Mouse (Mus musculus) ES-E14 (cell line): ENCODE data around the gene Dlg2. TPM values are rescaled to one million over a fixed set of nuclear protein-coding genes. Genes with fewer than 3 reads are reported as not detected.

Source experiments
- DNase-seq: peaks from one replicate; pipeline ENCODE4 v3.0.0-alpha.2; 2013; ENCODE audit warnings: low read depth, low spot score
- H3K27ac ChIP-seq: 2 replicates; pipeline ENCODE4 v1.5.1; 2012; ENCODE audit warnings: low read depth, mild to moderate bottlenecking, low read length, moderate library complexity, mixed read lengths; ENCODE audit not compliant: poor library complexity, insufficient read depth, severe bottlenecking
- H3K36me3 ChIP-seq: 2 replicates; pipeline ENCODE4 v1.6.1; 2012; ENCODE audit warnings: mild to moderate bottlenecking, low read length, moderate library complexity, mixed read lengths; ENCODE audit not compliant: control insufficient read depth, poor library complexity, insufficient read depth, severe bottlenecking
- H3K4me1 ChIP-seq, 2 experiments: fragments of 150-350 bp in 1 of 2; sonication (generic) in 1 of 2; 2 replicates each; pipeline ENCODE4 v1.6.1; 2012; ENCODE audit warnings: low read length in 2 of 2, mild to moderate bottlenecking in 1 of 2, mixed read lengths in 1 of 2; ENCODE audit not compliant: control insufficient read depth in 2 of 2, insufficient read depth in 2 of 2, poor library complexity in 1 of 2
- H3K4me3 ChIP-seq, 2 experiments: fragments of 150-350 bp in 1 of 2; sonication (generic) in 1 of 2; 2 replicates each; pipeline ENCODE4 v1.5.1; 2012; ENCODE audit warnings: low read length in 2 of 2, low read depth in 1 of 2, mild to moderate bottlenecking in 1 of 2, mixed read lengths in 1 of 2; ENCODE audit not compliant: insufficient read depth in 1 of 2, poor library complexity in 1 of 2, severe bottlenecking in 1 of 2
- H3K9ac ChIP-seq: 2 replicates; pipeline ENCODE4 v1.6.1; 2012; ENCODE audit warnings: low read depth, mild to moderate bottlenecking, low read length, mixed read lengths; ENCODE audit not compliant: poor library complexity, insufficient read depth, severe bottlenecking
- H3K9me3 ChIP-seq: fragments of 150-350 bp; sonication (generic); 2 replicates; pipeline ENCODE4 v1.6.1; 2012; ENCODE audit warnings: low read depth, mild to moderate bottlenecking, low read length; ENCODE audit not compliant: control insufficient read depth, insufficient read depth
- CHD2 ChIP-seq: IDR thresholded peaks from 2 replicates; pipeline ENCODE4 v1.6.1; 2014; ENCODE audit warnings: mild to moderate bottlenecking, low read depth, low read length, inconsistent platforms
- HCFC1 ChIP-seq: IDR thresholded peaks from 2 replicates; pipeline ENCODE4 v1.6.1; 2012; ENCODE audit warnings: low read length, inconsistent platforms, borderline replicate concordance; ENCODE audit not compliant: insufficient read depth
- MAFK ChIP-seq: IDR thresholded peaks from 2 replicates; pipeline ENCODE4 v1.6.1; 2014; ENCODE audit warnings: mild to moderate bottlenecking, low read depth, low read length, inconsistent platforms; ENCODE audit not compliant: insufficient read depth
- ZC3H11A ChIP-seq: IDR thresholded peaks from 2 replicates; pipeline ENCODE4 v1.6.1; 2012; ENCODE audit warnings: low read depth, mild to moderate bottlenecking, inconsistent platforms, low read length, borderline replicate concordance
- ZNF384 ChIP-seq: IDR thresholded peaks from 2 replicates; pipeline ENCODE4 v1.6.1; 2012; ENCODE audit warnings: low read depth, low read length, inconsistent platforms
- in situ Hi-C, 2 experiments: fragments of 600-800 bp; cut with MboI; formaldehyde crosslinking; loops; one replicate each; pipeline ENCODE4 v1.15.1; 2025; ENCODE audit warnings: low sequenced_read_pairs in 2 of 2, inconsistent platforms in 1 of 2; ENCODE audit not compliant: unreplicated experiment in 2 of 2
- total RNA-seq: library from RNA; depleted of rRNA; stranded (reverse); fragments of 300-350 nt; gene quantifications from 2 replicates; pipeline ENCODE4 v1.2.3, GENCODE M21; 2012

Gene Dlg2
- total RNA-seq, 1 experiment, result 0.13 TPM

DNA sequence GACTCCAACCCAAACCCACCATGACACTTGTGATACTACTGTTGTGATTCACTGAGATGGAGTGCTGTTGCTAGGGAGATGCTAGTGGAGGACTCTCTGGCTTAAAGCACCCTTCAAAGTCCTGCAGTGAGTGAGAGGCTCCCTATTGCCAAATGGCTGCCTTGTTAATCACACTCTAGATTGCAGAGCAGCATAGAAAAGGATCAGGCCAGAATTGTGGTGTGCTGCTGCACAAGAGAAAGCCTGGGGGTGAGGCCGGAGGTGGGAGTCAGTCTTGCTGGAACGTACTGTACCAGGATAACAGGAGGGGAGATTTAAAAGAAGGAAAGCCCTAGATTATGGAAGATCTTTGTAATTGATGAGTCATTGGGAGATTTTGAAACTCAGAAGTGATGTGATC lies 1094.5 kb downstream of the Dlg2 start:
- Histone ChIP-seq H3K4me3 (no peak overlapping the region), H3K36me3 (no peaks in the 10 kb centered on the region), H3K27ac (no peak overlapping the region), H3K9ac (no peak overlapping the region), H3K4me1 (no peaks in the 10 kb centered on the region), H3K9me3 (no peaks in the 10 kb centered on the region)
- TF ChIP-seq ZNF384 (no peak), ZC3H11A (no peak), MAFK (no peak), CHD2 (no peak), HCFC1 (no peak)
- in situ Hi-C loops, result no loop called here
- DNase-seq, result no peak

- no peak for DNase-seq
- Histone ChIP-seq H3K9me3 (no peaks in the 10 kb centered on the region), H3K36me3 (no peaks in the 10 kb centered on the region), H3K4me1 (no peaks in the 10 kb centered on the region), H3K4me3 (no peak overlapping the region), H3K27ac (no peak overlapping the region), H3K9ac (no peak overlapping the region)
- TF ChIP-seq ZC3H11A (no peak), MAFK (no peak), ZNF384 (no peak), CHD2 (no peak), HCFC1 (no peak)
- in situ Hi-C loops, result no loop called here
Measured at GRCm38 (mm10) chr7:91572666-91573065, 1096.2 kb downstream of the Dlg2 start.

- Histone ChIP-seq H3K9me3 (no peaks in the 10 kb centered on the region), H3K27ac (no peak overlapping the region), H3K4me1 (no peaks in the 10 kb centered on the region), H3K36me3 (no peaks in the 10 kb centered on the region), H3K9ac (no peak overlapping the region), H3K4me3 (no peak overlapping the region)
- in situ Hi-C loops, result no loop called here
- no peak for DNase-seq
- no peak for TF ChIP-seq HCFC1
- TF ChIP-seq ZC3H11A, result no peak
- TF ChIP-seq MAFK, result no peak
Measured at GRCm38 (mm10) chr7:91573321-91573720, 1096.8 kb downstream of the Dlg2 start.

GRCm38 (mm10) chr7:91576216-91576615 lies 1099.7 kb downstream of the Dlg2 start:
- DNase-seq, result no peak
- Histone ChIP-seq H3K4me1 (no peaks in the 10 kb centered on the region), H3K4me3 (no peak overlapping the region), H3K9ac (no peak overlapping the region), H3K27ac (no peak overlapping the region), H3K9me3 (no peaks in the 10 kb centered on the region), H3K36me3 (no peaks in the 10 kb centered on the region)
- TF ChIP-seq ZNF384 (no peak), CHD2 (no peak)
- in situ Hi-C loops, result no loop called here

DNA sequence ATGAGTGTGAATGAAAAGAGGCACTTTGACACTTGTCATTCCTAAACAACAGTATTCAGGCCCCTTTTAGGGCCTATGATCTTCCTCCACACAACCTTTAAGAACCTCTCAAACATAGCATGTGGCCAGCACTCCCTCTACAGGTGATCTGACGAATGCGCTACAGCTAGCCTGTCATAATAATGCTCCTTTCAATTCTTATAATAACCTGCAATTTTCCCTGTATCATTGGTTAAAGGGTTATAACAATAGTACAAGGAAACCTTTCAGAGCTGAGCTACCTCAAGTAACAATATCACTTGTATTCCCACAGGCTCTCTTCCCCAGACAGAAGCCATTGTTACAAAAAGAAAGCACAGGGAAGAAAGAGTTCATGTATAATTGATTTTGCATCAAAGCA lies 1105.7 kb downstream of the Dlg2 start:
- Histone ChIP-seq H3K36me3 (no peaks in the 10 kb centered on the region), H3K9me3 (no peaks in the 10 kb centered on the region), H3K4me1 (no peaks in the 10 kb centered on the region), H3K4me3 (no peak overlapping the region), H3K9ac (no peak overlapping the region), H3K27ac (no peak overlapping the region)
- DNase-seq, result no peak
- TF ChIP-seq ZNF384 (no peak), CHD2 (no peak), HCFC1 (no peak), MAFK (no peak), ZC3H11A (no peak)
- in situ Hi-C loops, result no loop called here
